Mouse (Mus musculus) intestine, embryonic 16.5 days (tissue): Measurements from ENCODE around the gene Ssh2. TPM values are rescaled to one million over a fixed set of nuclear protein-coding genes. Genes with fewer than 3 reads are reported as not detected.
A peak's percentile ranks its signal among the peaks of the same experiment; 100 is the strongest.

Experiments
- ATAC-seq: fragments of 200-750 bp; cut with Nextera tagmentation; 2 replicates; pipeline ENCODE4 v1.8.0; 2017; ENCODE audit warnings: moderate TSS enrichment, moderate library complexity
- H3K27ac ChIP-seq: fragments of 300-500 bp; sonication (generic); 2 replicates; pipeline ENCODE4 v1.5.1; 2014; ENCODE audit warnings: mild to moderate bottlenecking, low read length
- H3K27me3 ChIP-seq: fragments of 300-500 bp; sonication (generic); replicated peaks from 2 replicates; pipeline ENCODE4 v1.6.1; 2014; ENCODE audit warnings: low read length, control low read depth, mixed read lengths; ENCODE audit not compliant: control insufficient read depth, insufficient read depth
- H3K36me3 ChIP-seq: fragments of 300-500 bp; sonication (generic); 2 replicates; pipeline ENCODE4 v1.6.1; 2014; ENCODE audit warnings: low read length, control low read depth; ENCODE audit not compliant: control insufficient read depth, insufficient read depth
- H3K4me1 ChIP-seq: fragments of 300-500 bp; sonication (generic); 2 replicates; pipeline ENCODE4 v1.6.1; 2014; ENCODE audit warnings: low read length, control low read depth, mixed read lengths; ENCODE audit not compliant: control insufficient read depth, insufficient read depth
- H3K4me2 ChIP-seq: fragments of 300-500 bp; sonication (generic); 2 replicates; pipeline ENCODE4 v1.6.1; 2014; ENCODE audit warnings: low read depth, low read length, control low read depth
- H3K4me3 ChIP-seq: fragments of 300-500 bp; sonication (generic); 2 replicates; pipeline ENCODE4 v1.5.1; 2014; ENCODE audit warnings: mild to moderate bottlenecking, low read length
- H3K9ac ChIP-seq: fragments of 300-500 bp; sonication (generic); 2 replicates; pipeline ENCODE4 v1.6.1; 2014; ENCODE audit warnings: low read depth, low read length
- H3K9me3 ChIP-seq: fragments of 300-500 bp; sonication (generic); 2 replicates; pipeline ENCODE4 v1.6.1; 2016; ENCODE audit warnings: low read length, control low read depth; ENCODE audit not compliant: control insufficient read depth
- WGBS: fragments of 180-500 bp; shearing (Covaris S2); extraction: QIAGEN DNeasy Blood & Tissue Kit; methylation state at CpG from one replicate; pipeline ENCODE4 v1.1.7; 2014; 5-methylcytosine and 5-hydroxymethylcytosine counted together
- polyA plus RNA-seq: library from polyadenylated mRNA; unstranded; fragments of >200 nt; fragmentation: Nextera tagmentation; extraction: Ambion mirVana; gene quantifications from 2 replicates; pipeline ENCODE4 v1.2.1, GENCODE M21; 2015

Gene Ssh2
- polyA plus RNA-seq, 1 experiment from 2014 or later, result 5.0 TPM

- H3K36me3 ChIP-seq, result no peaks in the 10 kb centered on the region
- H3K9me3 ChIP-seq, result no peaks in the 10 kb centered on the region
- H3K27ac ChIP-seq, result no peak overlapping the region
- H3K4me1 ChIP-seq, result peaks cover 26% of the 10 kb centered on the region
- no peak overlapping the region for H3K4me2 ChIP-seq
- no peak overlapping the region for H3K9ac ChIP-seq
- H3K4me3 ChIP-seq, result no peak overlapping the region
- 59% methylated on average over 6 of the region's 6 CpGs for WGBS
- no peaks in the 10 kb centered on the region for H3K27me3 ChIP-seq
- ATAC-seq, result no peak
Measured at GRCm38 (mm10) chr11:77485229-77485628, 269.1 kb downstream of the Ssh2 start.

DNA sequence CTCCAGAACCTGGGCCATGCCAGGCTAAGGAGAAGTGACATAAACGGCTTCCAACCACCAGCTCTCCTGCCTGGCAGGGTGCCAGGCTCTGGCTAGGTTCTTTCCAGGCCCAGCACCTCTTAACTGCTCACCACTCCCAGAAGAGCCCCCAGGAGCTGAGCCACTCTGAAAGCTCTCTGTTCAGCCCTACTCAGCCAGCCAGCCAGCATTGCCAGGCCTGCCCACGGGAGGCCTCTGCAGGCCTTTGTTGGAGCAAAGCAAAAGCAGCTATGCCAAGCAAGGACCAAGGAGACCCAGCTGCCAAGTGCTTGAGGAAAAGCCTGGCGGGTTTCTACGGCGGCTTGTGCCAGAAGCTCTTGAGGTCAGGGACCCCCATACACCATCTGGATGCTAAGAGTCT lies 270.7 kb downstream of the Ssh2 start:
- no peaks in the 10 kb centered on the region for H3K27me3 ChIP-seq
- 65% methylated on average over 5 of the region's 5 CpGs for WGBS
- H3K9ac ChIP-seq, result 0 out of 2 replicates have a peak overlapping the region, but pooled peaks have one; percentile 11
- H3K4me3 ChIP-seq, result no peak overlapping the region
- no peak for ATAC-seq
- H3K36me3 ChIP-seq, result no peaks in the 10 kb centered on the region
- no peaks in the 10 kb centered on the region for H3K9me3 ChIP-seq
- H3K4me1 ChIP-seq, result peaks cover 36% of the 10 kb centered on the region
- no peak overlapping the region for H3K27ac ChIP-seq
- H3K4me2 ChIP-seq, result no peak overlapping the region

DNA sequence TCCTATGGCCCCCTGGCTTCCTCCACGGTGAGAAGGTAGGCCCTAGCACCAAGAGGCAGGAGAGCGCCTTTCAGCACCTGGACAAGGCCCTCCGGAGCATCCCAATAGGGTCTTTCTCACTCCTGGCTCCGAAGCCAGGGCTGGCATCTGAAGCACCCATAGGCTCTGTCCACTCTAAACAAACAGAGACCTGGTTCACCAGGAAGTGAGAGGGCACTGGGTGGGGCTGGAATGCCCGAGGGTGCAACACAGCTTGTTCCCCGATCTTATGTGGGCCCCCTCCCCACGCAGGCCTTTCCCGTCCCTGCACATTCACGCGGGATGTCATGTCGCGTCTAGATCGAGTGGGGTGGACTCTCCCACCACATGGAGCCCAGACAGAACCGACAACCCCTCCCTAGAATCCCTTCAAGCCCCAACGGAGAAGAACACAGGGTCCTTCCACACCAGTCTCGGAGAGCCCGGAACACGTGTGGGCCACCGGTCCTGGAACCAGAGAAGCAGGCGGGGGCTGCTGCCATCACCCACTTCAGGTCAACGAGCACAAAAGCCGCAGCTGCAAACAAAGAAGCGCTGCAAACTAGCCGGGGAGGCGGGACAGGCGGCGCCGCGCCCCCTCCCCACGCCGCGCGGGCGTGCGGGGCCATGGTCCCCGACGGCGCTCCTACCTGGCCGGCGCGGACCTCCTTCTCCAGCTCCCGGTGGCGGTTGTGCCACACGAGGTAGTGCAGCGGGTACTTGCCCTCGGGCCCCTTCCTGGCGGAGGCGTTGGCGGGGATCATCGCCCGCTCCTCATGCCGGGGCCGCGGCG lies 272.9 kb downstream of the Ssh2 start:
- H3K4me2 ChIP-seq, result peak overlapping the region; percentile 99
- H3K9ac ChIP-seq, result peak overlapping the region; percentile 85
- H3K4me1 ChIP-seq, result peaks cover 45% of the 10 kb centered on the region
- H3K36me3 ChIP-seq, result no peaks in the 10 kb centered on the region
- H3K27me3 ChIP-seq, result no peaks in the 10 kb centered on the region
- no peak for ATAC-seq
- peak overlapping the region; percentile 86 for H3K4me3 ChIP-seq
- WGBS, result 3% methylated on average over 54 of the region's 55 CpGs
- H3K9me3 ChIP-seq, result no peaks in the 10 kb centered on the region
- no peak overlapping the region for H3K27ac ChIP-seq

DNA sequence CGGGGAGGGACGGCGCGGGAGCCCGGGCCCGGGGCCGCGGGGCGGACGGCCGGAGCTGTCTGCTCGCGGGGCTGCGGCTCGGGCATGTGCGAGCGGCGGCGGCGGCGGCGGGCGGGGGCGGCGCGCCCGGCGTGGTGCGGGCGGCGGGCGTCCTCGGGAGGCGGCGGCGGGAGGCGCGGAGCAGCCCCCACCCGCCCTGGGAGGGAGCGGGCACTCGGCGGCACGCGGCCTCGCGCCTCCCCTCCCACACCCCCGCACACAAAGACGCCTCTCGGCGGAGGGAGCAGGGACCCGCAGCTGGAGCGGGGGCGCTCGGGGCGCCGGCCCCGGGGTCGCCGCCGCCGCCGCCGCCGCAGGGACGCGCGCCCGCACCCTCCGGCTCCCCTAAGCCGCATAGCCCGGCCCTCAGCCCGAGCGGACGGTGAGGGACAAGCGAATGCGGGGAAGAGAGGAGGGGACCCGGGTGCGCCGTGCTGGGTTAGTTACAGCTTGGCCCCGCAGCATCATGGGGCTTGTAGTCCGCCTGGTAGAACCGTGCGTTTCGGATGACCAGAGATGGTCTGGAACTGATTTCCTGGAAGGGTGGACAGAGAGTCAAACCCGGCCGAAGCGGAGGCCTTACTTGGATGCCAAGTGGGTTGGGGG lies 273.6 kb downstream of the Ssh2 start, which contains the start of gene Ankrd13b:
Gene Ankrd13b (minus strand): TSS at position 88 of the 645 bp plus-strand sequence.
- no peaks in the 10 kb centered on the region for H3K36me3 ChIP-seq
- peak within 1 kb of the TSS; percentile 92; the same call in 1 of the 2 replicates for H3K27ac ChIP-seq
- H3K4me2 ChIP-seq, result peak within 1 kb of the TSS; percentile 99
- H3K9ac ChIP-seq, result peak within 1 kb of the TSS; percentile 85
- H3K27me3 ChIP-seq, result no peaks in the 10 kb centered on the region
- WGBS, result under 1% methylated on average over 44 of the region's 87 CpGs
- peak; percentile 41 for ATAC-seq
- peak within 1 kb of the TSS; percentile 86 for H3K4me3 ChIP-seq
- H3K9me3 ChIP-seq, result no peaks in the 10 kb centered on the region
- peaks cover 52% of the 10 kb centered on the region for H3K4me1 ChIP-seq

- no peak overlapping the region for H3K4me3 ChIP-seq
- H3K4me1 ChIP-seq, result peaks cover 58% of the 10 kb centered on the region
- 70% methylated on average over 6 of the region's 6 CpGs for WGBS
Measured at GRCm38 (mm10) chr11:77490451-77490850, 274.4 kb downstream of the Ssh2 start.

GRCm38 (mm10) chr11:77491123-77491501 lies 275.0 kb downstream of the Ssh2 start:
- WGBS, result 0% methylated on average over 13 of the region's 13 CpGs
- ATAC-seq, result peak; percentile 60
- Histone ChIP-seq H3K36me3 (no peaks in the 10 kb centered on the region), H3K9ac (peak overlapping the region; percentile 64), H3K4me2 (peak overlapping the region; percentile 93), H3K27me3 (no peaks in the 10 kb centered on the region), H3K27ac (peak overlapping the region; percentile 92), H3K4me3 (peak overlapping the region; percentile 98), H3K9me3 (no peaks in the 10 kb centered on the region), H3K4me1 (peaks cover 59% of the 10 kb centered on the region)

More at GRCm38 (mm10) chr11:77490451-77490850, 274.4 kb downstream of the Ssh2 start:
- peak overlapping the region; percentile 92 for H3K27ac ChIP-seq
- peak overlapping the region; percentile 37; the same call in 1 of the 2 replicates for H3K9ac ChIP-seq
- no peak for ATAC-seq
- no peaks in the 10 kb centered on the region for H3K27me3 ChIP-seq
- no peaks in the 10 kb centered on the region for H3K9me3 ChIP-seq
- H3K36me3 ChIP-seq, result no peaks in the 10 kb centered on the region
- no peak overlapping the region; the same call in 1 of the 2 replicates for H3K4me2 ChIP-seq

DNA sequence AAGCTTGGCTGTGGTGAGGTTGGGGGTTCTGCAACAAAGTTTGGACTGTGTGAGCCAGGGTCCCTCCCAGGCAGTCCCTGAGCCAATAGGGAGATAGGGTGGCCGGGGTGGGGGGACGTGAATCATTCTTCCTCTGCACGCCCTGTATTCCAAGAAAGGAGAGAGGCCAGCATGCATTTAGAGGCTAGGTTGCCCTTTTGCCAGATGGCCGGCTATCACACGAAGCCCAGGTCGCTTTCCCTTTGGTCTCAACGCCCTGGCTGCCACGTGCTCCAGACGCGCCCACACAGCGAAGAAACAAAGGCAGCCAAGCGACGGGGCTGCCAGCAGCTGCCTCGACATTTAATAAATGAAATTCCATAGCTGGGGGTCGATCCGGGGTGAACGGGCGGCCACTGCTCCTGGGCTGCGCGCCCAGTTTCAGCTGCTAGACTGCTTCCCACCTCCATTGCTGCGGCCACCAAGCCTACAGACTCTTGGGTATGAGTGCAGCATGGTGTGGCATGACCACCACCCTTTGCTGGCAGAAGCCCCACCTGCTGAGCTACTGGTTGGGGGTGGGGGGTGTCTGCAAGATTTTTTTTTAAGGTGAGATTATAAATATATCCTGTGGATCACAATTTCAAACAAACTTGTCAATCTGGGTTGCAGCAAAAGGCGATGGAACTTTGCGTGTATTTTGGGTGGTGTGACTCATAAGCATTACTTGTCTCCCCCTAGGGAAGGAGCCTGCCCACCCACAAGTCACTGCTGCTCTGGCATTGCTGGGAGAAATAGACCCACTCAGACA lies 275.6 kb downstream of the Ssh2 start:
- Histone ChIP-seq H3K4me2 (peak overlapping the region; percentile 93), H3K9ac (peak overlapping the region; percentile 93), H3K4me1 (peaks cover 63% of the 10 kb centered on the region), H3K27ac (peak overlapping the region; percentile 92), H3K4me3 (peak overlapping the region; percentile 98), H3K27me3 (no peaks in the 10 kb centered on the region), H3K9me3 (no peaks in the 10 kb centered on the region), H3K36me3 (no peaks in the 10 kb centered on the region)
- peak; percentile 50 for ATAC-seq
- WGBS, result under 1% methylated on average over 23 of the region's 23 CpGs

- WGBS, result under 1% methylated on average over 14 of the region's 18 CpGs
- Histone ChIP-seq H3K9ac (peak overlapping the region; percentile 93), H3K4me3 (peak overlapping the region; percentile 98), H3K9me3 (no peaks in the 10 kb centered on the region), H3K4me2 (peak overlapping the region; percentile 93), H3K27ac (peak overlapping the region; percentile 92), H3K27me3 (no peaks in the 10 kb centered on the region), H3K4me1 (peaks cover 67% of the 10 kb centered on the region), H3K36me3 (no peaks in the 10 kb centered on the region)
- ATAC-seq, result no peak
Measured at GRCm38 (mm10) chr11:77492311-77492871, 276.3 kb downstream of the Ssh2 start.
